Mouse (Mus musculus) lung, adult 10 weeks (tissue): Measurements from ENCODE around the gene Marveld1. TPM values are rescaled to one million over a fixed set of nuclear protein-coding genes. Genes with fewer than 3 reads are reported as not detected.

Experiments
- polyA plus RNA-seq: library from polyadenylated mRNA; stranded (reverse); fragments of 350-450 nt; fragmentation: Illumina TruSeq; extraction: RNeasy Lipid Tissue Mini Kit (QIAGEN cat#74804); gene quantifications from one replicate; pipeline ENCODE4 v1.2.3, GENCODE M21; 2014; ENCODE audit warnings: low read depth, low replicate concordance; ENCODE audit not compliant: insufficient read depth

The Marveld1 gene
- polyA plus RNA-seq = 70.7 TPM

DNA sequence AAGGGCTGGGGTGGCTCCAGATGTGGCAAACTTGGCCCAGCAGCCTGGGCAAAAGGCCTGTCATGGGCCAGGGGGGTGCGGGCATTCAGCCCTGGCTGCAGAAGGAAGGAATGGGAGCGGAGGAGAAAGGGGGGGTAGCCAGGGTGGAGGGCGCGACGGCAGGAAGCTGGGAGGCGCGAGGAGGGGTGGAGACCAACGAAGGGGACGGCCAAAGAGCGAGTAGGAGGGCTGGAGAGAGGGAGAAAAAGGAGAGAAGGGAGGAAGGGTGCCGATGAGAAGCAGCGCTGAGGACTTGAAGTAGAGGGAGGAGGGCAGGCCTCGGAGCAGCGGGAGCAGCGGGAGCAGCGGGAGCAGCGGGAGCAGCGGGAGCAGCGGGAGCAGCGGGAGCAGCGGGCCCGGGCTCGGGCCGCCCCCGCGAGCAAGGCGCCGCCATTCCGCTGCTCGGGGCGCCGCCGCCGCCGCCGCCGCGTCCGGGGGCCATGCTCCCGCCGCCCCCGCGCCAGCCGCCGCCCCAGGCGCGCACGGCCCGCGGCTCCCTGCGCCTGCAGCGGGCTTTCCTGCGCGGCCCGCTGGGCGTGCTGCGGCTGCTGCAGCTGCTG, at the start of gene Marveld1:
TSS of gene Marveld1 (plus strand) at position 231 of the 599 bp plus-strand sequence.

DNA sequence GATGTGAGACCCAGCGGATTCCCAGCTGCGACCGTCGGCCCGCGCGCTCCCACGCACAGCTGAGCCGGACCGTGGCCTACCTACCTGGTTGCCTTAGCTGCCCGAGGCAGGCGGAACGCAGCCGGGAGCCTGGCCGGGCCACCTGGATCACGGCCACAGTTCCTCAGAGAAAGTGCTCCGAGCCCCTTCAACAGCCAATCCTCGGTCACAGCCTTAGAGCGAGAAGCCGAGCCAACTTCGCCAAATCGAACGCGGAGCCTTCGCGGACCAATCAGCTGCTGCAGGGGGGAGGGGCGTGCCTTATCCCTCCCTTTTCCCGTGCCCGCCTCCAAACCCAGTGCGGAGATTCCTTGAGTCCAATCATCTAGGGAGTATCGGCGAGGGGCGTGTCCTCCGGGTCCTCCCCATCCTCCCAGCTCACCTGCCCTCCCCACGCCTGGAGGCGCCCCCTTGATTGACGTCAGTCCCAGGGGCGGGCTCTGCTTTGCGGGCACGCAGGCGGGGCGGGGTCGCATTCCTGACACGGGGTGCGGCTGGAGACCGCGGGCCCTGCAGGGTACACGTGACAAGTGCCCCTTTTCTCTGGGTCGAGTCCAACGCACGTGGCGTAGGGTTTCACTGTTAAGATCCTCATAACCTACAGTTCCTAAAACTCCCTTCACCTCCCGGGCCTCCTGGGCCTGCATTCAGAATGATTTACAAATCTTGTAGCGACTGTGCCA, 18.3 kb upstream of the Marveld1 start, which contains the start of gene Avpi1:
TSS of gene Avpi1 (minus strand) at position 273 of the 722 bp plus-strand sequence.

DNA sequence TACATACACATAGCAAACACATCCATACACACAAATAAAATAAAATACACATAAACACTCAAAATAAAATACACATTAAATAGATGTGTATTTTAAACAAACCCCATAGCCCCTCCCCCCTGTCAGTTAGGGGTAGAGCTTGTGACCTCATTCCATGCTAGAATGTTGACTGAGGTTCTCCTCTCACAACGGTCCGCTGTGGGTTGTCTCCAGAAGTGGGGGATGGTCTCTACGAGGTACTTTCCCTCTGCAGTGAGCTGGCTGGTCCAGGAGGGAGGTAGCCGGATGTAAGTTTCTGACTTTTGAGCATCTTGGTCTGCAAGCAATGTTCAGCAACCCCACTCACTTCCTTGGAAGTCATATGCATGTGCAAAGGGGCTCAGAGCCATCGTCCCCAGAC, 16.6 kb downstream of the Marveld1 start, which contains the start of gene Zfyve27:
TSS of gene Zfyve27 (plus strand) at position 188 of the 400 bp plus-strand sequence.

Other genes with a start within 250 kb of the Marveld1 start
- gene Pgam1, start 235.5 kb upstream of the Marveld1 start, polyA plus RNA-seq = 86.8 TPM
- 15.6 TPM for gene Exosc1, start 214.0 kb upstream of the Marveld1 start, polyA plus RNA-seq
- 21.9 TPM for gene Zdhhc16, start 213.9 kb upstream of the Marveld1 start, polyA plus RNA-seq
- 12.7 TPM for gene Mms19, start 166.2 kb upstream of the Marveld1 start, polyA plus RNA-seq
- 13.2 TPM for gene Ubtd1, start 165.6 kb upstream of the Marveld1 start, polyA plus RNA-seq
- gene Ankrd2, start 111.4 kb upstream of the Marveld1 start, polyA plus RNA-seq = 0.29 TPM
- gene Hoga1, start 101.8 kb upstream of the Marveld1 start, polyA plus RNA-seq = 4.7 TPM
- 0.17 TPM for gene 4933411K16Rik, start 95.2 kb upstream of the Marveld1 start, polyA plus RNA-seq
- gene Morn4, start 61.0 kb upstream of the Marveld1 start, polyA plus RNA-seq = 2.8 TPM
- gene Pi4k2a, start 56.9 kb upstream of the Marveld1 start, polyA plus RNA-seq = 20.0 TPM
- 93.3 TPM for gene Avpi1, start 18.3 kb upstream of the Marveld1 start, polyA plus RNA-seq
- gene Zfyve27, start 16.6 kb downstream of the Marveld1 start, polyA plus RNA-seq = 16.4 TPM
- gene Sfrp5, start 54.9 kb downstream of the Marveld1 start, polyA plus RNA-seq = 1.6 TPM
- gene Golga7b, start 100.2 kb downstream of the Marveld1 start, polyA plus RNA-seq = 0.13 TPM